Mouse (Mus musculus) stomach, embryonic 16.5 days (tissue): ENCODE data around the gene Safb2. TPM values are rescaled to one million over a fixed set of nuclear protein-coding genes. Genes with fewer than 3 reads are reported as not detected.

Experiments
- polyA plus RNA-seq: library from polyadenylated mRNA; unstranded; fragments of >200 nt; fragmentation: Nextera tagmentation; extraction: Ambion mirVana; gene quantifications from 2 replicates; pipeline ENCODE4 v1.2.1, GENCODE M21; 2015

Gene Safb2
- polyA plus RNA-seq, 1 experiment from 2014 or later = 55.0 TPM

Other genes with a start within 250 kb of the Safb2 start
- 58.5 and 61.9 TPM in 2 replicates for gene Ptprs, start 108.1 kb downstream of the Safb2 start, polyA plus RNA-seq
- gene Znrf4, start 72.2 kb downstream of the Safb2 start, polyA plus RNA-seq = not detected in 2 replicates
- gene Gm20219, start 30.2 kb downstream of the Safb2 start, polyA plus RNA-seq = 17.5 and 21.3 TPM in 2 replicates
- 78.9 and 88.5 TPM in 2 replicates for gene Safb, start 240 bp upstream of the Safb2 start, polyA plus RNA-seq
- 240 and 266 TPM in 2 replicates for gene 2410015M20Rik, start 25.2 kb upstream of the Safb2 start, polyA plus RNA-seq
- 1,502 and 1,716 TPM in 2 replicates for gene Rpl36, start 28.8 kb upstream of the Safb2 start, polyA plus RNA-seq
- gene Lonp1, start 42.3 kb upstream of the Safb2 start, polyA plus RNA-seq = 40.7 and 42.9 TPM in 2 replicates
- 0.17 and 0.65 TPM in 2 replicates for gene Catsperd, start 43.6 kb upstream of the Safb2 start, polyA plus RNA-seq
- 75.6 and 79.7 TPM in 2 replicates for gene Ranbp3, start 88.7 kb upstream of the Safb2 start, polyA plus RNA-seq
- gene Ndufa11, start 133.2 kb upstream of the Safb2 start, polyA plus RNA-seq = 426 and 434 TPM in 2 replicates
- 19.6 and 20.2 TPM in 2 replicates for gene Vmac, start 133.4 kb upstream of the Safb2 start, polyA plus RNA-seq
- 4.5 and 6.2 TPM in 2 replicates for gene Nrtn, start 172.9 kb upstream of the Safb2 start, polyA plus RNA-seq
- 40.5 and 41.9 TPM in 2 replicates for gene Dus3l, start 180.2 kb upstream of the Safb2 start, polyA plus RNA-seq
- gene Prr22, start 185.7 kb upstream of the Safb2 start, polyA plus RNA-seq = 1.0 and 1.1 TPM in 2 replicates
- 5.5 and 6.5 TPM in 2 replicates for gene Rfx2, start 246.4 kb upstream of the Safb2 start, polyA plus RNA-seq